Mouse (Mus musculus) layer of hippocampus, adult 8-10 months (tissue): ENCODE measurements at regions not wholly inside any gene's neighbourhood (a gene's known extent, or its start where the extent isn't known, plus 50 kb on each side); places are given as distances from the start of the nearest gene placed in this dataset.

Experiments
- DNase-seq, 2 experiments: peaks; one replicate each; pipeline ENCODE4 v3.0.0; 2022; ENCODE audit warnings: low spot score in 2 of 2

DNA sequence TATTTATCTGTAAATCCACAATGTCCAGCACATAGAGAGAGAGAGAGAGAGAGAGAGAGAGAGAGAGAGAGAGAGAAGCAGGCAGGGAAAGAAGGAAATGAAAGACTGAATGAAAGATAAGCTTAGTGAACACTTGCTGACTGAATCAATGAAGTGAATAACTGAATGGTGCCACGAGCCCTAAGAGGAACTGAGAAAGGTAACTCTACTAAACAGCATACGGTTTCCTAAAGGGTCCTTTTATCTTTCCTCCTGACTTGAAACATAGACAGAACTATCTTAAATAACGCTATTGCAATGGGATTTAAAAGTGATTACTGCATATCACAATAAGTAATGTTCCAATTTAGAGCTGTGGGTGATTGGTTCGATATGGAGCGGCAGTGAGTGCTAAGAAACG is 121.0 kb downstream of the Rbm26 start:
- no peak for DNase-seq

DNA sequence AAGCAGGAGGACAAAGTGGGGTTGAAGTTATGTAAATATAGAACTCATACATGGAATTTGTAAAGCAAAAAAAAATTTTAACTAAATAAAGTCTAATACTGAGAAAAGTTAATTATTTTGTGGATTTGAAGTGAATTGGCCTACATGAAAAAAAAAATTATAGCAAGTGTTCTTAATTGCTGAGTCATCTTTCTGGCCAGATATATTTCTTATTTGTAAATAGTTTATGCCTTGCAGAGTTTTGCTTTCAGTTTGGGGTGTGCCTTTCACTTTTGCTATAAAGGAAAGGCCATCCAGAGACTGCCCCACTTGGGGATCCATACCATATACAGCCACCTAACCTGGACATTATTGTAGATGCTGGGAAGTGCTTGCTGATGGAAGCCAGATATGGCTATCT is 138.3 kb downstream of the Rbm26 start:
- DNase-seq, result no peak

GRCm38 (mm10) chr14:105034712-105035377 is 142.3 kb downstream of the Rbm26 start:
- DNase-seq, result peak in 1 of 2 experiments; percentile 3

DNA sequence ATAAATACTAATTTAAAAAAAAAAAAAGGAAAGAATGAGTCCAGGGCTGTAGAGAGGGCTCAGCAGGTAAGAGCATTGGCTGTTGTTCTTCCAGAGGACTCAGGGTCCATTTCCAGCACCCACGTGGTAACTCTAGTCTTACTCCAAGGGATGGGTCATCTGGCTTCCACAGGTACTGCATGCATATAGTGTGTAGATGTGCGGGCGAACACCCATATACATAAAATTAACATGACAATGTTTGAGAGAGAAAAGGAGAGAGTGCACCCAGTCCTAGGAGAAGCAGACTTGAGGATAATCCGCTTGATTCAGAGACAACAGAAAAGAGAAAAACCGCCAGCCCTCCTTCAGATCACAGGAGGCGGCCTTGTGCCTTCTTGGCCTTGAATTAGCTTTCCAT is 157.2 kb downstream of the Rbm26 start:
- DNase-seq, result no peak

- DNase-seq, result no peak
Measured at GRCm38 (mm10) chr14:105016089-105016846, 160.9 kb downstream of the Rbm26 start.

DNA sequence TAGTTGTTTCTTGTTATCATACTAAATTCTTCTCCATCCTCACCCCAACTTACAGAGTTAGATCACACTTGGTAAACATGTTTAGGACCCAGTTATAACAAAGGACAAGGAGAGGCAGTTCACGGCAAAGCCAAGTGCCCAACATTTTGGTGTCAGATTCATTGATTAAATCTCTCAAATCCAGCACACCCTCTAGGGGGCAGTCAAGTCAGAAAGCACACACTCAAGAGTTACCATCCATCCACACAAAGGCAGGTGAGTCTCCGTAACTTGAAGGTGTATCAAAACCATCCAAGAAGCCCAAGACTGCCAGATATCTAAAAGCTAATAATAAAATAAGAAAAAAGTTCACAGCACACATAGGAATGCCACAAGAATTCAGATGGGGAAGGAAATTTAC is 161.8 kb downstream of the Rbm26 start:
- DNase-seq, result no peak

DNA sequence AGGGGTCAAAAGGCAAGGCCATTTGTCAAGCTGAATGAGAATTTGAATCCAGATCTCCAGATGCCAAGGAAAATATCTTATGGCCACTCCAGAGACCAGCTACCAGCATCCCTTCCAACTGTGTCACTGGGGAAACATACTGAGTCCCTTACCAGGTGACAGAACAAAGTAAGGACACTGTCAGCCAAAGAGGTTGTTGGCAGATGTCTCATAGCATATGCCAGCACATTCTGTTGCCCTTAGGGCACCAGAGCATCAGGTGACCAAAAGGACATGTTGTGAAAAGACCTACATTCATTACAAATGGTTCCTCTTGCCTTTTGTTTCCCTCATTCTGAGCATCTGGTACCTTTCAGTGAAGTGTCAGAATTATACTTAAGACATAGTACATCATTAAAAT is 166.4 kb downstream of the Rbm26 start:
- DNase-seq, result no peak

DNA sequence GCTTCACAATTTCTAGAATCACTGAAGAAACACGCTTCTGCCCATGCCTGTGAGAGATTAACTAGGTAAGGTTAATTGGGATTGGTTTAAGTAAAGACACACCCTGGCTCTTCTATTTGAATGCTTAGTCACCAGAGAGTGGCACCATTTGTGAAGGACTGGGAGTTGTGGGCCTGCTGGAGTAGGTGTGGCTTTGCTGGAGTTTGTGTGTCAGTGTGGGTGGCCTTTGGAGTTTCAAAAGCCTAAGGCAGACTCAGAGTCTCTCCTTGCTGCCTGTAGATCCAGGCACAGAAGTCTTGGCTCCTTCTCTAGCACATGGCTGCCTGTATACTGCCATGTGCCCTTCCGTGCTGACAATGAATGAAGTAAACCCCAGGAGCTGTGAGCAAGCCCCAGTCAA is 168.8 kb downstream of the Rbm26 start:
- no peak for DNase-seq

- no peak for DNase-seq
Measured at GRCm38 (mm10) chr14:104994066-104994465, 183.1 kb downstream of the Rbm26 start.

DNA sequence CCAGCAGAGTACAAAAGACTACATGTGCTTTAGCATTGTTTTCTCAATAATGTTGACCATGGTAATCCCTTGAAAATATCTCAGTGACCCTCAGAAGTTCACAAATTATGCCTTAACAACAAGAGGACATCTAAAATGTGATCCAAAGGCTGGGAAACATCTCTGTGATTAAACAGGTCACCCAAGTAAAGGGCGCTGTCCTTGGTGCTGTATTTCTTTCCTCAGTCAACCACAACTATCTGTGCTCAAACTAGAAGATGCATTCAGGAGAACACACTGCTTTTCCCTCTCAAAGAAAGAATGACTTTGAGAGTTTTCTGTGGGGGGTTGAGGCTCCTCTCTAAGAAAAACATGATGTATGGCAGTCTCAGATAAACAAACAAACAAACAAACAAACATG is 211.1 kb downstream of the Rbm26 start:
- DNase-seq, result no peak

DNA sequence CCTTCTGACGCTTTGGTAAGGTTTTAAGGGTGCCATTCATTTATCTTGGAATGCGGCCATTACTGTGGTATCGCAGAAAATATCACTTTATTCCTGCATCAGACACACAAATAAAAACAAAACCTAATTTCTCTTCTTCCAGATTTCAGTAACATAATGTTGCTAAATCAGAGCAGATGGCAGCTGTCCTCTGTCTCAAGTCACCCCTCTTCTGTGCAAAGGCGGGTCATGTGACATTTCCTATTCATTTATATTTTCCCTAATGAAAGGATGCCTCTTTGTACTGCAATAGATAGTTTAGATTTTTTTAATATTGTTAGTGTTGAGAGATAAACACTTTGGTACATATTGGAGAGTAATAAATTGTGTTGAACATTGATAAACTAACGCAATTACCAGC is 233.7 kb downstream of the Rbm26 start:
- no peak for DNase-seq

GRCm38 (mm10) chr14:104939961-104940360 is 237.2 kb downstream of the Rbm26 start:
- no peak for DNase-seq

GRCm38 (mm10) chr14:104937083-104937864 is 239.9 kb downstream of the Rbm26 start:
- DNase-seq, result no peak

- DNase-seq, result no peak
Measured at GRCm38 (mm10) chr14:104935956-104936355, 241.2 kb downstream of the Rbm26 start.

DNA sequence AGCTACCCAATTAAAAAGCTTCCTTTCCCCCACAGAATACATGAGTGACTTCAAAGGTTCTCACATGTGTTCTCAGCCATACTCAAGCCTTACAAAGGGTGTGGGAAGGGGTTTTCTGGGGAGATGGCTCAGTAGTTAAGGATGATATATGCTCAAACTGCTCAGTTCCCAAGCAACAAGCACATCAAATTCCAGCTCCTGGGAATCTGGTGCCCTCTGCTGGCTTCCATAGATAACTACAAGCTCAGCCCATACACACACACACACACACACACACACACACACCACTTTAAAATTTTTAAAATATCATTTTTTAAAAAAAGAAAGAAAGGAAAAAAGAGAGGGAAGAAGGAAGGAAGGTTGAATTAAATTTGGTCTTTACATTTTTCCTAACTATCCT is 271.4 kb downstream of the Rbm26 start:
- no peak for DNase-seq

DNA sequence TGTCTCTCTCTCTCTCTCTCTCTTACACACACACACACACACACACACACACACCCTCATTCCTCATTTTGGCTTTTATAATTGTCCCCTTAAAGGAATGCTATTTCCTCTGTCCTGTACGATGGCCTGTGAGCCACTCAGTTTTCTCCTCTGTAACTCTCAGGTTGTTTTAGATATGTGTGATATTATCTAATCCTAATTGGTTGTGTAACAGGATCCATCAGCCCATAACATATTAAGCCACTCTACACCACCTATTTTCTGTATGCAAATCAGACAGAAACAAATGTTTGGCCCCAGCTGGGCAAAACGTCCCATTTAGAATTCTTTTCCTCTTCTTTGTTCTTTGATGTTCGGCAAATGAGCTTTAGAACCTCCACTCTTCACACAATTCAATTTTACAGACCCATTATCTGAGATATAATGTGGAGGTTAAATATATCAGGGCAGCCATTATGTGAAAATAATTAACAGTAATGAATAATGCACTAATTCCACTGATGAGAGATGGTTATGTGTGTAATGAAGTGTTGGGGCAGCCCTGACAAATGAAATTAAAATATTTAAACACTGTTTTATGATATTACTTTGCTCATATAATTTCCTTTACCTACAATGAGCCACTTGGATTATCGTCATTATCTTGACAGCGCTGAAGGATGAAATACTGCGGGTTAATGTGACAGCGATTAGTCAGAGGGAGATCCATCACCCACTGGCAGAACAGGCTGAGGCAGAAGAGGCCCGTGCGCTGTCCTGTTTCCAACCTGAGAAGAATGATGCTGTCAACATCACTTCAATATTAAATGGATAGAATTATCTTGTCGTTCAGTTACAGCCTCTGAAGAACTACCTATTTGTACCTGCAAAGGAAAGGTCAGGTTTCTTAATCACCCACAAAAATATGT is 274.8 kb downstream of the Rbm26 start:
- DNase-seq, result no peak

- no peak for DNase-seq
Measured at GRCm38 (mm10) chr14:104901072-104901471, 276.1 kb downstream of the Rbm26 start.

- DNase-seq, result no peak
Measured at GRCm38 (mm10) chr14:104871203-104871602, 305.9 kb downstream of the Rbm26 start.

GRCm38 (mm10) chr14:104867540-104867939 is 309.6 kb downstream of the Rbm26 start:
- no peak for DNase-seq

DNA sequence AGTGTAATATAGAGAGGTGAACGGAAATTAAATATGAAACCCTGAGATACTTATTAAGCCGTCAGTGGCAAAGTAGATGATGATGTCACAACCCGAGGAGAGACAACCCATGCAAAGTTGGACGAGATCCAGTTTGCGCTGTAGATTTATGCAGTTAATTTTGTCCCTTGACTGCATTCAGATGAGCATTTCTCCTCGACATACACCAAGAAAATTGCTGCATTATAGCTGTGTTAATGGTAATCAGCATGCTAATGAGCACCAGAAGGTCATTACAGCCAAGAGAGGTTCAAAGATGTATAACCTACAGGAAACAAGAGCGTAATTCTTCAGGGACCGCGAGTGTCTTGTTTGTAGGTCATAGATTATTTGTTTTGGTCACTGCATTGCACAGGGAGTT is 313.2 kb downstream of the Rbm26 start:
- no peak for DNase-seq

DNA sequence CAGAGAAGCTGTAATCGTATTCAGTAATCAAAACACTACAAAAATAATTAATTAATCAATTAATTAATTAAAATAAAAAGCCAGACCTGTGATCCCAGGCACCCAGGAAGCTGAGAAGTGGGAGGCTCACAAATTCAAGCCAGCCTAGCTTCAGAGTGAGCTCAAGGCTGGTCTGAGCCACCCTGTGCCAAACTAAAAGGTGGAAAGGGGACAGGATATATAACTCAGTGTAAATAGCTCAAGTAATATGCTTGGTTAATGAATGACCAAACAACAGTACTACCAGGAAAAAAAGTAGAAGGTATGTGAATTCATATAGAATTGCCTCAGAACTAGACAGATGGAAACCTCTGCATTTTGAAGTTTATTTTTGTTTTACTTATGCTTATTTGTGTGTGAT is 321.2 kb downstream of the Rbm26 start:
- no peak for DNase-seq
